Mouse (Mus musculus): ENCODE measurements around the gene Mtf2. TPM values are rescaled to one million over a fixed set of nuclear protein-coding genes. Genes with fewer than 3 reads are reported as not detected.
"Not testable (repeated sequence)": the region's sequence is repeated elsewhere in the genome, so short reads cannot be mapped to it uniquely, and the experiment has no call there.

Mtf2 gene
- total and polyA plus RNA-seq, 2 experiments, result 4.3 to 9.8 TPM

DNA sequence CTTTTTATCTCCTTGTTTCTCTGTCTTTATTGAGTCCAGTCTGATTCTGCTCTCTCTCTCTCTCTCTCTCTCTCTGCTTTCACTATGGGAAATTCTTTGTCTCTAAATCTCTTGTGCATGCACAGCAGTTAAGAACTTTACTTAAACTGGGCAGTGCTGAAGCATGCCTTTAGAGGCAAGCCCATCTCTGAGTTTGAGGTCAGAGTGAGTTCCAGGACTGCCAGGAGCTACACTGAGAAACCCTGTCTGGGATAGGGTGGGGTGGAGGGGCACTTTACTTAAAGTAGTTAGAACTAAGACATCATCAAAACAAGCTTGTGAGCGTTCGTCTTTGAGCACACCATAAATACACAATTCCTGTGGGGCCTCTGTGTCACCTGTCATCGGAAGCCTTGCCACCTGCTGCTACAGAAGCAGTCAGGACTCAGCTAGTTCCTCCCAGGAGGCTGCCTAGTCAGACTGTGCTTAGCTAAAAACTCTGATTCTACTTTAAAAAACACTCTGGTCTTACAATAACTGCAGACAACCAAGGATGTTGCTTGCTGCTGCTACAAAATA, 15.7 kb upstream of the Mtf2 start:
- H3K27me3 ChIP-seq (ENCODE audit: control insufficient read depth, insufficient read depth, low read length), result no peaks in the 10 kb centered on the region
- H3K27ac ChIP-seq (replicated peaks; ENCODE audit: insufficient read depth, low read depth, low read length), result no peak overlapping the region
- H3K36me3 ChIP-seq (ENCODE audit: control insufficient read depth, insufficient read depth, low read length), result no peaks in the 10 kb centered on the region
- WGBS, result 36% methylated on average over 3 of the region's 3 CpGs
- no peak overlapping the region for H3K9ac ChIP-seq (ENCODE audit: low read depth, low read length)
- H3K79me2 ChIP-seq (ENCODE audit: control insufficient read depth, insufficient read depth, low read length), result no peaks in the 10 kb centered on the region
- TF ChIP-seq CTCF (IDR thresholded peaks at IDR 0.05; ENCODE audit: low read depth, low read length), result no peak
- TF ChIP-seq POLR2A (IDR thresholded peaks at IDR 0.05; ENCODE audit: extremely low read depth, insufficient read depth, low read length), result no peak
- no peak overlapping the region for H3K4me3 ChIP-seq (ENCODE audit: insufficient read depth, low read depth, low read length)
- no peaks in the 10 kb centered on the region for H3K4me1 ChIP-seq (ENCODE audit: control insufficient read depth, insufficient read depth, low read length)
- DNase-seq (ENCODE audit: extremely low read depth, low read depth, low spot score), result no peak

- H3K4me3 ChIP-seq (ENCODE audit: insufficient read depth, low read depth, low read length), result no peak overlapping the region
- H3K79me2 ChIP-seq (ENCODE audit: control insufficient read depth, insufficient read depth, low read length), result no peaks in the 10 kb centered on the region
- no peaks in the 10 kb centered on the region for H3K4me1 ChIP-seq (ENCODE audit: control insufficient read depth, insufficient read depth, low read length)
- H3K9ac ChIP-seq (ENCODE audit: low read depth, low read length), result no peak overlapping the region
- H3K27me3 ChIP-seq (ENCODE audit: control insufficient read depth, insufficient read depth, low read length), result no peaks in the 10 kb centered on the region
- no peaks in the 10 kb centered on the region for H3K36me3 ChIP-seq (ENCODE audit: control insufficient read depth, insufficient read depth, low read length)
- DNase-seq (ENCODE audit: extremely low read depth, low read depth, low spot score), result no peak
- H3K27ac ChIP-seq (replicated peaks; ENCODE audit: insufficient read depth, low read depth, low read length), result no peak overlapping the region
- WGBS, result 88% methylated on average over 2 of the region's 2 CpGs
- TF ChIP-seq CTCF (IDR thresholded peaks at IDR 0.05; ENCODE audit: low read depth, low read length), result no peak
- no peak for TF ChIP-seq POLR2A (IDR thresholded peaks at IDR 0.05; ENCODE audit: extremely low read depth, insufficient read depth, low read length)
Measured at GRCm38 (mm10) chr5:108051026-108051425, 14.4 kb upstream of the Mtf2 start.

DNA sequence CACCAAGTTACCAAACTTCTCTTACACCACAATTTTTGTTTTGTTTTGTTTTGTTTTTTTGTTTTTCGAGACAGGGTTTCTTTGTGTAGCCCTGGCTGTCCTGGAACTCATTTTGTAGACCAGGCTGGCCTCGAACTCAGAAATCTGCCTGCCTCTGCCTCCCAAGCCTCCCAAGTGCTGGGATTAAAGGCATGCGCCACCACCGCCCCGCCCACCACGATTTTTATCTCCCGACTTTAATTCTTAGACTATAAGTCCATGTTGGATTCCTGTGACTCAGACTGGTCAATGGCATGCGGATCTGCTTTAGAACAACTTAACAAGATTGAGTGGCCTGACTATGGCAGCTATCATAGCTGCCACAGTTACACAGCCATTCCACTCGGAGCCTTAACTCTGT, 13.7 kb upstream of the Mtf2 start:
- DNase-seq (ENCODE audit: extremely low read depth, low read depth, low spot score); H3K9ac ChIP-seq (ENCODE audit: low read depth, low read length); H3K4me1 ChIP-seq (ENCODE audit: control insufficient read depth, insufficient read depth, low read length); H3K36me3 ChIP-seq (ENCODE audit: control insufficient read depth, insufficient read depth, low read length); H3K4me3 ChIP-seq (ENCODE audit: insufficient read depth, low read depth, low read length); H3K27me3 ChIP-seq (ENCODE audit: control insufficient read depth, insufficient read depth, low read length); H3K79me2 ChIP-seq (ENCODE audit: control insufficient read depth, insufficient read depth, low read length); H3K27ac ChIP-seq (replicated peaks; ENCODE audit: insufficient read depth, low read depth, low read length): not testable (repeated sequence)
- 94% methylated on average over 9 of the region's 9 CpGs for WGBS

GRCm38 (mm10) chr5:108052200-108052599, 13.3 kb upstream of the Mtf2 start:
- no peak for TF ChIP-seq POLR2A (IDR thresholded peaks at IDR 0.05; ENCODE audit: extremely low read depth, insufficient read depth, low read length)
- TF ChIP-seq CTCF (IDR thresholded peaks at IDR 0.05; ENCODE audit: low read depth, low read length), result no peak
- 86% methylated on average over 1 of the region's 1 CpGs for WGBS
- H3K27ac ChIP-seq (replicated peaks; ENCODE audit: insufficient read depth, low read depth, low read length), result no peak overlapping the region
- DNase-seq (ENCODE audit: extremely low read depth, low read depth, low spot score), result no peak
- H3K9ac ChIP-seq (ENCODE audit: low read depth, low read length), result no peak overlapping the region
- H3K4me3 ChIP-seq (ENCODE audit: insufficient read depth, low read depth, low read length), result no peak overlapping the region
- no peaks in the 10 kb centered on the region for H3K79me2 ChIP-seq (ENCODE audit: control insufficient read depth, insufficient read depth, low read length)
- H3K27me3 ChIP-seq (ENCODE audit: control insufficient read depth, insufficient read depth, low read length), result no peaks in the 10 kb centered on the region
- no peaks in the 10 kb centered on the region for H3K36me3 ChIP-seq (ENCODE audit: control insufficient read depth, insufficient read depth, low read length)
- no peaks in the 10 kb centered on the region for H3K4me1 ChIP-seq (ENCODE audit: control insufficient read depth, insufficient read depth, low read length)

GRCm38 (mm10) chr5:108053566-108053965, 11.9 kb upstream of the Mtf2 start:
- H3K27me3 ChIP-seq (ENCODE audit: control insufficient read depth, insufficient read depth, low read length), result no peaks in the 10 kb centered on the region
- no peak for DNase-seq (ENCODE audit: extremely low read depth, low read depth, low spot score)
- no peak overlapping the region for H3K27ac ChIP-seq (replicated peaks; ENCODE audit: insufficient read depth, low read depth, low read length)
- no peaks in the 10 kb centered on the region for H3K79me2 ChIP-seq (ENCODE audit: control insufficient read depth, insufficient read depth, low read length)
- WGBS, result 81% methylated on average over 6 of the region's 6 CpGs
- no peak overlapping the region for H3K4me3 ChIP-seq (ENCODE audit: insufficient read depth, low read depth, low read length)
- no peak for TF ChIP-seq POLR2A (IDR thresholded peaks at IDR 0.05; ENCODE audit: extremely low read depth, insufficient read depth, low read length)
- no peak for TF ChIP-seq CTCF (IDR thresholded peaks at IDR 0.05; ENCODE audit: low read depth, low read length)
- no peak overlapping the region for H3K9ac ChIP-seq (ENCODE audit: low read depth, low read length)
- H3K4me1 ChIP-seq (ENCODE audit: control insufficient read depth, insufficient read depth, low read length), result no peaks in the 10 kb centered on the region
- H3K36me3 ChIP-seq (ENCODE audit: control insufficient read depth, insufficient read depth, low read length), result no peaks in the 10 kb centered on the region

- DNase-seq (ENCODE audit: extremely low read depth, low read depth, low spot score), result no peak
- Histone ChIP-seq H3K79me2 (ENCODE audit: control insufficient read depth, insufficient read depth, low read length) (no peaks in the 10 kb centered on the region), H3K36me3 (ENCODE audit: control insufficient read depth, insufficient read depth, low read length) (no peaks in the 10 kb centered on the region), H3K27ac (replicated peaks; ENCODE audit: insufficient read depth, low read depth, low read length) (no peak overlapping the region), H3K9ac (ENCODE audit: low read depth, low read length) (no peak overlapping the region), H3K27me3 (ENCODE audit: control insufficient read depth, insufficient read depth, low read length) (no peaks in the 10 kb centered on the region), H3K4me3 (ENCODE audit: insufficient read depth, low read depth, low read length) (no peak overlapping the region), H3K4me1 (ENCODE audit: control insufficient read depth, insufficient read depth, low read length) (no peaks in the 10 kb centered on the region)
- WGBS, result 88% methylated on average over 9 of the region's 9 CpGs
- TF ChIP-seq POLR2A (IDR thresholded peaks at IDR 0.05; ENCODE audit: extremely low read depth, insufficient read depth, low read length), result no peak
- TF ChIP-seq CTCF (IDR thresholded peaks at IDR 0.05; ENCODE audit: low read depth, low read length), result no peak
Measured at GRCm38 (mm10) chr5:108060413-108060812, 5.1 kb upstream of the Mtf2 start.

Data from liver, adult 2 months (tissue).